Mouse (Mus musculus): ENCODE results near the gene Gm8369. TPM values are rescaled to one million over a fixed set of nuclear protein-coding genes. Genes with fewer than 3 reads are reported as not detected.
"Not testable (repeated sequence)": the region's sequence is repeated elsewhere in the genome, so short reads cannot be mapped to it uniquely, and the experiment has no call there.

Gene Gm8369
- 100 to 1,000 TPM; 497 to 564 TPM for polyA plus RNA-seq (2017; shearing (Covaris generic))

DNA sequence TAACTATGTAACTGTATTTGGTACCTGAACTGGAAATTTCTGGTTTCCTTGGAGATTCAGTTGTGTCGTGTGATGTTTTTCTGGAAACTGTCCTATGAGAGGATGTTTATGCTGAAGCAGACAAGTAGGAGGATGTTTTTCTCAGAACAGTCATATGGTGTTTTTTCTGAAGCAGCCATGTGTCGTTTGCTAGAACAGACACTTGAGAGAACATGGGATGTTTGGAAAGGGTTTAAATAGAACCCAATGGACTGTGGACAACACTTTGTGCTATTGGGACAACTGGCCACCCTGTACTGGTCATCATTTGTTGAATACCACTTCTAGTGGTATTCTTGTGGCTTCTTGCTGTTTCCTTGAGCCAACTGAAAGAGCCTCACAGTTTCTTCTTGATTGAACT, at the start of gene Gm8369:
TSS of gene Gm8369 (plus strand) at position 193 of the 400 bp plus-strand sequence.
- peak; percentile 63 for ATAC-seq

GRCm38 (mm10) chr19:11443338-11443737, 42.4 kb upstream of the Gm8369 start, which contains the start of gene Ms4a4b:
Gene Ms4a4b (plus strand): TSS chr19:11443553.
- peak; percentile 51 for ATAC-seq

- ATAC-seq = no peak
Measured at GRCm38 (mm10) chr19:11443964-11444363, 41.8 kb upstream of the Gm8369 start.

GRCm38 (mm10) chr19:11447238-11447637, 38.5 kb upstream of the Gm8369 start:
- peak; percentile 32 for ATAC-seq

DNA sequence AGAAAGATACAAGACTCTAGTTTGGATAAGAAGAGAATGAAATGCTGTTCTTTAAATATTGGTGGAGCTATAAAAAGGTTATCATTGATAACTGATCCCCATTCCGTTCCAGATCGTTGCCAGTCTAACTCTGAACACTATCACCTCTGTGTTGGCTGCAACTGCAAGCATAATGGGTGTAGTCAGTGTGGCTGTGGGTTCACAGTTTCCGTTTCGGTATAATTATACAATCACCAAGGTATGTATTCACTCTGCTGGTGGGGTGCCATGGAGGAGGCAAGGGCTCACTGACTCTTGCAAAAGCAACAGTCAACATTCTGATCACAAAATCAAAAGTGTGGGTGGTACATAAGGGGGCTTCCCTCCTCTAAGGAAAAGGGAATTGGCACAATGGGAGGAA, 26.7 kb upstream of the Gm8369 start:
- peak; percentile 61 for ATAC-seq

DNA sequence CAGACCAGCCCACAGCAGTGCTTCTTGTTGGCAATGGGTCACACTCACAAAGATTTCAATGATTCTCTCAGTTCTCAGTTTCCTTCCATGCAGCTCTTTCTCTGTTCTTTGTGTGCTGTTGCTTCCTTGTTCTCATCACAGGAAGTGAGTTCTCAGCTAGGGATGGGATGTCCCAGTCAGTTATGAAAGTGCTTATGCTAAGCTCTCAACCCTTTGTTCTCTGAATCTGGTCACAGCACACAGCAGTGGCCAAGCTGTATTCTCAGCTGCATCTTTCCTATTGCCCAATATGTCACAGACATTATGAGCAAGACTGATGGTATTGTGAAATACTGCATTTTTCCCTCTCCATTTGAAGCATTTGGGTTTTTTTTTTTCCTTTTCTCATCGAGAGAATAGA, 20.9 kb upstream of the Gm8369 start:
- peak; percentile 44 for ATAC-seq

- no peak for ATAC-seq
Measured at GRCm38 (mm10) chr19:11466471-11466870, 19.3 kb upstream of the Gm8369 start.

- ATAC-seq = not testable (repeated sequence)
Measured at GRCm38 (mm10) chr19:11468361-11468760, 17.4 kb upstream of the Gm8369 start.

DNA sequence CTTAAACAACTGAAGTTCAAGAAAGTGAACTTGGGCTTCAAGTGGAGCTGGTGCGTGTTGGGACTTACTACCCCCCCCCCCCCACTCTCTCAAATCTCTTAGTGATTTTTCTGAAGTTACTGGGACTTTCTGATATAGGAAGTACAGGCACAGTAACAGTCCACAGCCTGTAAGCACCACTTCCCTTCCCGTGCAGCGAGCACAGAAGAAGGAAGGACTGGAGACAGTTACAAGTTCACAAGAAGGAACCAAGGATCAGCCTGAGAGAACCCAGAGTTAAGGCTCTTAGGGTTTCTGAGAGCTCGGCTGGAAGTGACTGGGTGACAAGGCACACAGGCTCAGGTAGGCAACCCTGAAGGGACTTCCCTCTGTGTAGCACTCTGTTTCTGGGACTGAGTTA, 16.5 kb upstream of the Gm8369 start, which contains the start of gene Ms4a6c:
TSS of gene Ms4a6c (plus strand) at position 152 of the 400 bp plus-strand sequence.
- peak; percentile 16 for ATAC-seq

DNA sequence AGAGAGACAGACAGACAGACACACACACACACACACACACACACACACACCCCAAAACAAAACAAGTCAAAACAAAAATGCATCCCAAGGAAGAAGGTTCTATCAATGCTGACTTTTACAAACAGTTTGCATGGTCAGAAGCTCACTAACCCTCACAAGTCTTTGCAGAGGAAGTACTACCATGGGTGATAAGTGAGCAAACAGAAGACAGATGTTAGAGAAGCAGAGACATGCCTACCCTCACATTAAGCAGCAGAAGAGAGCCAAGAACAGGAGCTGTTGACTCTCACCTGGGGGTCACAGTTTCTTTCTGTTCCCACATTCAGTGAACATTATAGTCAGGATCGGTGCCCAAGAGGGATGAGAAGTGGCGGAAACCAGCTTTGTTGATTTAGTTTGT, 6.0 kb upstream of the Gm8369 start:
- ATAC-seq = no peak

DNA sequence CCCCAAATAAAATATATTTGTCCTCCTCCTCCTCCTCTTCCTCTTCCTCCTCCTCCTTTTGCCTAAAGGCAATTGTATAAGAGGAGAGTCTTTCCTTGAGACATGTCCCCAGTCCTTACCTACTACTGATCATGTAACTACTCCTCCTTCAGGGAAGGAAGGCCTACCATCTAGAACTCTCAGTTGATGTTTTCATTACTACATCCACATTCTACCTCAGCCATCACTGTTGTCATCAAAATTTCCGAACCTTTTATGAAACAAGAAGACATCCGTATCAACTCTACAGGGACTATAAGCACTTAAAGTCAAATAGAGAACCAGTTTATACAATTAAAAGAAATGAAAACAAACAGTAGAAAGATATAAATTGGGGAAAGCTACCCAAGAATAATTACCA, 3.1 kb upstream of the Gm8369 start:
- ATAC-seq = no peak

- no peak for ATAC-seq
Measured at GRCm38 (mm10) chr19:11483941-11484340, 1.8 kb upstream of the Gm8369 start.

DNA sequence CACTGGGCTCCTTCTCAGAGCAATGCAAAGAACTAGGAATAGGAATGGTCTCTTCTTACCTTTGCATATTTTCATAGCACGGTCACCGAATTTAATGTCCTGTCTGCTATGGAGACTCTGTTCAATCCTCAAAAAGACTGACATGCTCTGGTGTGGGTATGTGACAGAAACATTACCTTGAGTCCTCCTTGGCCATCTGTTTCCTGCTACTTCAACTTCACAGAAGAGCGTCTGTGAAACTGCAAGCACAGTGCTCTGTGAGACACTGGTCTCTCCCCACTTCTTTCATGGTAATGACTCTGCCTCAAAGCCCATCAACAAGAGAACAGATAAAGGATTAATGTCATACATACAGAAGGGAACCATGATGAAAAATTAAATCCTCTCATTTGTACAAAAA, 1.4 kb upstream of the Gm8369 start:
- peak; percentile 19 for ATAC-seq

DNA sequence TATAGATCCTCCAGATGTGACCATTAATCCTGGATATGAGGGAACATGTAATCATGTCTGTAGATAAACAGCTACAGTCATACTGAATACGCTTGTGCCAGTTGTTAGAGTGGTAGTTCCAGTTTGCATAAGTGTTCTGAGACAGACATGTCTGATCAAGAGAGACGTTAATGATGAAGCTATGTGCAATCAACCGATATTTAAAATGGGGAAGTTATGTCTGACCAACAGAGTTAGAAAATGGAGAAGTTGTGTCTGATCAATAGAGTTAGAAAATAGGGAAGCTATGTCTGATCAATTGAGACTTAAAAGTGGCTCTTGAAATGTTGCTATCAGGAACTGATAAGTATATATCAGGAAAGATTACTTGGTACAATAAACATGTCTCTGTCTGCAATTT, 472 bp upstream of the Gm8369 start:
- ATAC-seq = no peak

DNA sequence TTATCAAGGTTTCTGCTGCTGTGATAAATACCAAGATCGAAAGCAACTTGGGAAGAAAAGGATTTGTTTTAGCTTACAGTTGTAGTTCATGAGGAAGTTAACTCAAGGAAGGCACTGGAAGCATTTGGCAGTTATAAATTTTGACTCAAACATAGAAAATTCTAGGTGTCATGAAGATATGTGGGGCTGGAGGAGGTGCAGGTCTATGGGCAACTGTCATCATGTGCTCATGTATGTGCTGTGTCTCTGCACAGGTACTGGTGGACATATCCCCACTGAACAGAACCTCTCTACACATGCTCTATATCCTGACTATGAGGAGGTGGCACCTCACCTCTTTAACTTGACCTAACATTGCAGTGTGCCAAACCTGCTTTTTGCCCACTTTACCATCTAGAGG, 861 bp downstream of the Gm8369 start:
- ATAC-seq = peak; percentile 16

DNA sequence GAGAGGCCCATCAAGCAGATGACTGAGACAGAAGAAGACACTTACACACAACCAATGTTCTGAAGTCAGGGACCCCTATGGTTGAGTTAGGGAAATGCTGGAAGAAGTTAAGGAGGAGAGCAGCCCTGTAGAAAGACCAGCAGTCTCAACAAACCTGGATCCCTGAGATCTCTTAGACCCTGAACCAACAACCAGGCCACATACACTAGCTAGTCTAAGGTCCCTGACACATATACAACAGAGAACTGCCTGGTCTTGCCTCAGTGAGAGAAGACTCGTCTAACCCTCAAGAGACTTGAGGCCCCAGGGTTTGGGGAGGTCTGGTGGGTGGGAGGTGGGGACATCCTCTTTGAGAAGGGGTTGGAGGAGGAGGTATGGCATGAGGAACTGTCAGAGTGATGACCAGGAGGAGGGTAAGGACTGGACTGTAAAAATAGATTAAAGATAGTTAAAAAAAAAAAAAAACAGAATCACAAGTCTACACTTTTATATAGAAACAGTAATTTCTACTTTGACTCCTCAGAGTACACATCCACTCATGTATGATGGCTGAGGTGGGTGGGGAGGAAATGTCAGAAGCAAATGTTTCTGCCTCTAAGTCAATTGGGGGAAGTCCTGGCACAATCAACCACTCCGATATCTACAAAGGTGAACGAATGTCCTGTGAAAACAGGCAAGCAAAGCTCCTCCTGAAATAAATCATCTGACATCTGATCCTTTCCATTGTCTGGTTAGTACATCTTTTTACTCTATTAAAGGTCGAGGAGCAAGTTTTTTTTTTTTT, 5.9 kb downstream of the Gm8369 start:
- peak; percentile 51 for ATAC-seq

DNA sequence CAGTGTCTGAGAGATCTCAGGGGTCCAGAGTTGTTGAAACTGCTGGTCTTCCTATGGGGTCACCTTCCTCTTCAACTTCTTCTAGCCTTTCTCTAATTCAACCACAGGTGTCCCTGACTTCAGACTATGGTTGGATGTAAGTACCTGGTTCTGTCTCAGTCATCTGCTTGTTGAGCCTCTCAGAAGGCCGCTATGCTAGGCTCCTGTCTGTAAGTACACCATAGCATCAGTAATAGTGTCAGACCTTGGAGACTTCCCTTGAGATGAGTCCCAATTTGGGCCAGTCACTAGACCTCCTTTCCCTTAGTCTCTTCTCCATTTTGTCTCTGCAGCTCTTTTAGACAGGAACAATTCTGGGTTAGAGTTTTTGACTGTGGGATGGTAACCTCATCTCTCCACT, 6.9 kb downstream of the Gm8369 start:
- ATAC-seq = no peak

DNA sequence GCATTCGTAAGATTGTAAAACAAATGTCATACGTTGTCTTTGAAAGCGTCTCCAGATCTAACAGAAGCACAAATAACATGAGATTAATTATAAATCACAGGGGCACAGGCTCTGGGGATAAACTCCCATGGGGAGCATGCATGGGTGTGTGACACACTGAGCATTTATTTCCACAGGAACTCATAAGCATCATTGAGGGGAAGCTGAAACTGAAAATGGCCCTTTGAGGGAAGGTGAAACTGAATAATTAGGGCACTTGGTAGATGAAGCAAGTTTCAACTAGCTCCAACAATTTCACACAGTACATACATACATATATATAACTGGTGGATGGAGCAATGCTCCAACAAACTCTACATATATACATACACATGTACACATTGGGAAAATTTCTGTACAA, 8.8 kb downstream of the Gm8369 start:
- peak; percentile 47 for ATAC-seq

GRCm38 (mm10) chr19:11496361-11496760, 10.6 kb downstream of the Gm8369 start:
- peak; percentile 26 for ATAC-seq

DNA sequence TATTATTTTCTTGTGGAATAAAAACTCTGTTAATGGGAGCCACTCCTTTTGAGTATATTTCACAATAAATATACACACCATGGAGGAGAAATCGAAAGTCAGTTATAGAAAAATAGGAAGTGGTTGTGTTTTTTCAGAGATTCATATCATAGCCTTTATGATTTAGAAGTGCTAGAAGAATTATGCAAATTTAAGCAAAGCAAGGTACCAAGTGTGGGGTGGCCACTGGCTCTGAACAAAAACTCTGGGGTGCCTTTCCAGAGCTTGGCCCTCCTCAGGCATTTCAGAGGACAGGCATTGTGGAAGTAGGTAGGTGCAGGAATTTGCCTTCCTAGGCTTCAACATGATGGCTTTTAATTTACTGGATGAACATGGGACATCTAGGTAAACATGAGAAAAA, 11.6 kb downstream of the Gm8369 start:
- peak; percentile 38 for ATAC-seq

DNA sequence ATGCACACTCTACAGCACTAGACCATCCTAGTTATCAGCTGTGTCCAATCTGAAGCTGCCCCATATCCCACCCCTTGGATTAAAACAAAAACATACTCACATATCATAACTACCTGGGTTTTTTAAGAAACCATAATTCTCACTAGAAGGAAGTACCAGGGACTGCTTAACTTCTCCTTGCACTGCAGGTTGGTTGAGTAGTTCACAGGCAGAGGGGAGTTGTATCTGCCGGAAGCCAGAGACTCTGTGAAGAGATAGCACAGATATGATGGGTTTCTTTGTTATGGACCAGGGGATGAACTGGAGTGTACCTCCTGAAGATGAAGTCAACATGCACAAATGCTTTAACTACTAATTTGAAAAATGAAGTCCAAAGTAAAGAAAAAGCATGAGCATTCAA, 15.1 kb downstream of the Gm8369 start:
- ATAC-seq = peak; percentile 33

- peak; percentile 37 for ATAC-seq
Measured at GRCm38 (mm10) chr19:11501326-11501725, 15.6 kb downstream of the Gm8369 start.

DNA sequence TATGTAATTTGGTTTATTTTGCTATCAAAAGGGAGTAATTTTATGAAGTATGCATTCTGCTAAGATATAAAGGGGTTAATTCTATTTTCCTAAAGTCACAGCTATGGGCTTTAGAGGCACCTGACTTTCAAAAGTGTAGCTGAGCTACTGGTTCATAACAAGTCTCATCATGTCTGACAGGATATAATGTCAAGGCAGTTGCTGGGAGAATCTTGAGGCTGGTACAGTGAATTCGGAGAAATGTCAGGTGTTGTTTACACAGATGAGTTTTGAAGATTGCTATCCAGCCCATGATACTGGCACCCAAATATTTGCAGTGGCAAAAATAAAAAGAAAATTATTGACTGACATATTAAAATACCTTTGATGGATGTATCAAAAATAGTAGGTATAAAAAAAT, 19.1 kb downstream of the Gm8369 start:
- ATAC-seq = peak; percentile 57

GRCm38 (mm10) chr19:11513458-11513857, 27.7 kb downstream of the Gm8369 start:
- ATAC-seq = peak; percentile 62

DNA sequence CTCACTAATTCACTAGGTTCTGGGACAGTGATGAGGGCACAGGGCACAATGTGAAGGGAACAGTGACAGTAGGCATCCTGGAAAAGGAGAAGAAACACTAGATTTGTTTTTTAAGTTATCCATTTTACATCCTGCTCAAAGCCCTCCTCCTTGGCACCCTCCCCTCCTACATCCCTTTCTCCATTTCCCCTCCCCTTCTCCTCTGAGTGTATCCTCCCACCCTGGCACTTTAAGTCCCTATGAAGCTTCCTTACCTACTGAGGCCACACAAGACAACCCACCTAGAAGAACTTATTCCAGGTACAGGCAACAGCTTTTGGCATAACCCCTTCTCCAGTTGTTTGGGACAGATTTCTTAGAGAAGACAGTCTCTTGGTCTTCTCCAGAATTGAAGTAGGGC, 30.5 kb downstream of the Gm8369 start, which contains the start of gene Ms4a6b:
TSS of gene Ms4a6b (plus strand) at position 267 of the 400 bp plus-strand sequence.
- no peak for ATAC-seq

All from activated CD4-positive, CD25-positive, alpha-beta regulatory T cell, adult 4 months (primary cell).